Mouse (Mus musculus) frontal cortex, adult (tissue): Measurements from ENCODE around the gene Klhl29.

ENCODE experiments used
- ATAC-seq: cut with Nextera tagmentation; 2 replicates; pipeline ENCODE4 v1.9.2; 2017; ENCODE audit warnings: mild to moderate bottlenecking, moderate library complexity, mixed read lengths; ENCODE audit not compliant: low TSS enrichment

Klhl29 gene

DNA sequence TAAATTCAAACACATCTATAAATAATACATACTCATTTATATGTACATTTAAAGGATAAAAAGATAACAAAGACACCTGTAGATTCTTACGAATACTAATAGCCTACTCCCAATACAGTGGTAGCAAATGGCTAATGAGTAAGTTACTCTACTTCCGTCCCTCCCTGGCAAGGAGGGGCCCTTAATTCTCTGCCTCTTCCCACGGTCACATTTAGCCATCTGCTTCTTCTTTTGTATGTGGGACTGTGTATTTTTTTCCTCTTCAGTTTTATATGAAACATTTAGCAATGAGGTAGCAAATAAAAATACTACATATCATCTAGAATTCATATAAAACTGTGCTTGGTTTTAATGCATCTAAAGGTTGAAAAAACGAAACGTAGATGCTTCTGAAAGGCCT is 73.6 kb downstream of the Klhl29 start:
- peak; percentile 67; the same call in 1 of the 2 replicates for ATAC-seq

GRCm38 (mm10) chr12:5296422-5296821 is 79.1 kb downstream of the Klhl29 start:
- ATAC-seq, result no peak

DNA sequence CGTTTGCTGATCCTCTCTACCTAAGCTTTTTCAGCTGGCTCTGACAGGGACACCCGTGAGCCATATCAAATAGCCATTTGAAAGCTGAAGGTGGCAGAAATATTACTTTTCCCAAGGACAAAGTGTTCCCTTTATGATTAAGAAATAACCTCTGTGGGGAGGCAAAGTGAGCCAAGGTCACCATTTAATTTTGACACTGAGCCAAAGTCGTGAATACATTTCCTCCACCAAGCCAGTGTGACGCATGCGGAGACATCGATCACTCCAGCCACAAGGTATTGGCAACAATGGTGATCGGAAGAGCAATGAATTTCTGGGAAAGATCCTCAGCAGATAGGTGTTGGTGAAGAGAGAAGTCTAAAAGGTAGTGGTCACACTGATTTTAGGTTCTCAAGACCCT is 83.2 kb downstream of the Klhl29 start:
- no peak for ATAC-seq

GRCm38 (mm10) chr12:5285579-5285978 is 89.9 kb downstream of the Klhl29 start:
- ATAC-seq, result peak; percentile 87

DNA sequence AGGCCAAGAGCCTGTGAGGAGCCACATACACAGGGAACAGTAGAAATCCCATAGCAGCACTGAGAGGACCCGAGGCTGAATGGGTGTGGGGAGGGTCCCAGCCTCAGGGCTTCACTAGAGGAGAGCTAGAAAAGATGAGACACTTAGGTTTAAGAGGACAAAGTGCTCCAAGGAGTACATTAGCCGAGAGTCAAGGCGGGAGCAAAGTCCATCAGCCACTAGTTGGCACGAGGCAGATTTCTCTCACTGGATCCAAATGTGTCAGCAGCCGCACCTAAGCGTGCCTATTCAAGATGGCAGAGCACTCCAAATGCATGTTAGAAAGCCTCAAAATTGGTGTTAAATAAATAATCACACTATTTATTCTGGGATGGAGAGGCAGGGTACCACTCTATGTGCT is 90.5 kb downstream of the Klhl29 start:
- ATAC-seq, result no peak

DNA sequence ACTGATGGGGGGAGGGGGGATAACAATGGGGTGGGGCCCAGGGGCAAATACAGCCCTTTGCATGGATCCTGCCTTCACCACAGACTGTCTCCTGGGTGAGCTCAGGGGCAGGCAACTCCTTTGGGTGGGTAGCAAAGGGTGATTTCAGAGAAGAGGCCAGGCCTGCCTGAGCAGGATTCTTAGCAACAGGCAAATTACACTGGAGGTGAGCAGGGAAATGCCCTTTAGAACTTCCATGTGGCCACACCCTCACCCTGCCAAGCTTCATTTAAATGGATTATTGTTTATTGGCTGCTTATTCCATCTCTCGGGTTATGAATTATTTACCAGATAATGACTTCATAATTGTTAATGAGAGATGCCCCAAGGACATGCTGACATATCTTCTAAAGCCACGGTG is 91.8 kb downstream of the Klhl29 start:
- ATAC-seq, result no peak

GRCm38 (mm10) chr12:5282611-5283010 is 92.9 kb downstream of the Klhl29 start:
- ATAC-seq, result no peak

DNA sequence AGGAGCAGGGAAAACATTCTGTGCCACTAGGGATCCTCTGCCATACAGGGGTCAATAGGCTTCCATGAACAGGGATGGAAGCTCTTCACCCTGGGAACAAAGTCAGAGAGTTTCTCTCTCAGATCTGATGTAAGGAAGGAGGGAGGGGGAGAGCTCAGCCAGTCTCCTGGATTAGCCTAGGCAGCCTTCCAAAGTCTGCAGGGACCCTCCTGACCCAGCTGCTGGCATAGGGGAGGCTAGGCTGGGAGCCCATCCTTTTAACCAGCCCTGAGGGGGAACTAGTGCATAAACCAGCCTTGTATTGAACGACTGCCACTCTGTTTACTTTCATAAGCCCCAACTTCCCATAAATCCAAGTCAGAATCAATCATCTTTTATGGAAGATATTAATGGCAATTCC is 95.6 kb downstream of the Klhl29 start:
- no peak for ATAC-seq

GRCm38 (mm10) chr12:5277028-5277427 is 98.5 kb downstream of the Klhl29 start:
- no peak for ATAC-seq

- no peak for ATAC-seq
These were observed 100.0 kb downstream of the Klhl29 start for GRCm38 (mm10) chr12:5275507-5275936.

DNA sequence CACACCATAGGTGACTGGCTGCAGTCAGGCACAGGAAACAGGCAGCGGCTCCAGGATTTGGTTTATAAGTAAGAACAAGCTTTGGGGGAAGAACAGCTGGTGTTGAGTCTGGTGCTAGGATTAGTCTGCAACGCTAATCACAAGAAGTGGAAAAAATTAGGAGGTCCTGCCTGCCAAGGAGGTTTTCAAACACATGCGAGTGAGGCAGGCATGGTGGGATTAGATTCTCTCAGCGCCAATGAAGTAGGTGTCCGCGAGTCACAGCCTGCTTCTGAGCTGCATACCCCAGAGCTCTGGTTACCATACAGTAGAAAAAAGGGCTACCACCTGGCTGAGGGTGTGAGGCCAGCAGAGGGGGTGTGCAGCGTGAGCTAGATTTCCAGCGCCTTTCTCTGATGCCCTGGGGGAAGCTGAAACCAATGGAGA is 101.0 kb downstream of the Klhl29 start:
- ATAC-seq, result peak; percentile 17

GRCm38 (mm10) chr12:5273316-5274047 is 102.0 kb downstream of the Klhl29 start:
- ATAC-seq, result peak; percentile 56

DNA sequence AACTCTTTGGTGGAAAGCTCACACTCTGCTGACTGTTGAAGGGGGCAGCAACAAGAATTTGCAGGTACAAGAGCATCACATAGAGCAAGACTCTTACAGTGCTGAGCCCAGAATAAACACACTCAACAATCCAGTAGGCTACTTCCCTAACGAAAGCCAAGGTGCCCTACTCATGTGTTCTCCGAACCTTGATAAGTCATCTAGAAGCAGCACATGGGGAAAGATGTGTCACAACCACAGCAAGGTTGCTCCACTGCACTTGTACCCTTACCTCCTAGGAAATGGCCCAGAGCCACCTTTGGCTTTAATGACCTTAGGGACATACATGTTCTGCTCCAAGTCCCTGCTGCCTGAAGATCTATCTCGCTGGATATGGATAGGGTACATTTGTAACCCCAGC is 105.0 kb downstream of the Klhl29 start:
- no peak for ATAC-seq

- ATAC-seq, result no peak
These were observed 105.5 kb downstream of the Klhl29 start for GRCm38 (mm10) chr12:5269936-5270335.

DNA sequence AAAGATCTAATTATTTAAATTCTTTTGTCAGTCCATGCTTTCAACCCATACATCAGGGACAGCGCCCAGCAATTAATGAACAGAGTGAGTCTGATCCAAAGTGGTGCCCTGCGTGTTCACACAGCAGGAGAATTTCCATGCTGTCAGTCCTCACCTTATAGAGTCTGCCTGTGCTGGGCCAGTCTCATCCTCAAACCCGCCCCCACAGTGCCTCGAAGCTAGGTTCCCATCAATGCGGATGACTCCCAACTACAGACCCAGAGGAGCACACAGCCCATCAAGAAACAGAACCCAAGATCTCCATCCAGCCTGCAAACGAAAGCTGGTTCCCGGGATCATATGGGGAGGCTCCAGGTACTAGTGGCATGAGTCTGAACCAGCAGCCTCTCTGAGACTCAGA is 106.4 kb downstream of the Klhl29 start:
- peak; percentile 4; the same call in 1 of the 2 replicates for ATAC-seq

- ATAC-seq, result peak; percentile 70
These were observed 107.3 kb downstream of the Klhl29 start for GRCm38 (mm10) chr12:5268188-5268612.

DNA sequence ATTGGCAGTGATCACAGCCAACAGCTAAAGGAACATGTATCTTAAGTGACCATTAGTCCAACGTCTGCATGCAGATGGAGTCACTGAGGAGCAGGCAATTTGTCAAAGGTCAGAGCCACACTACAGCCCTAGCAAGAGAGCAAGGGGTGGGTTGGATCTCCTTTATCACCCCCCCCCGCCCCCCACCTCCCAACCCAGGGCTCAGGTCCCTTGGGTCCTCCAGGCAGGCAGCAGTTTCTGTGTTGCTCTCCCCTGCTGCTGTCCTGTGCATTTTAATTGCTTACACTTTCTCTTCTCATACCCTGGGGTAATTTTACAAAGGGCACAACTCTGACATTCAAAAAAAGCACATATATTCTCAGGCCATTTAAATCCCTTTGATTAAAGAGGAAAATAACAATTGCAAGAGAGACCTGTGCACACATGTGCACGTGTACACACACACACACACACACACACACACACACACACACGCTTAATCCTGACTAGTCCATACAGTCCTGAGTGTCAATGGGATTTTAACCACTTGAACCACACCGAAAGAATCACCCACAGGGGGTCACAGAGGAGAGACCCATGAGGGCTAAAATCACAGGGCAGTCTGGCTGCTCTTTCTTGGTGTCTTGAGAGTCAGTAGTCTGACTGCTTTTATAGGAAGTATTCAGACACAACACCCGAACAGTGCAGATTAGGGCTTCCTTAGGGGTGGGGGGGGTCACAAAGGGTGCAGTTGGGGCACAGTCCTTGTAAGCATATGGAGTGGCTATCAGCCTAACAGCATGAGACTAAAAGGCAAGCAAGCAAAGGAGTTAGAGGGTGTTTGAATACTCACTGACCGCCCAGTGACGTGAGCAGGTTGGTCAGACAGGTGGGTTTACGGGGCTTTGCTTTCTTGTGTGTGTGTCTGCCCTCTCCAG is 108.0 kb downstream of the Klhl29 start:
- ATAC-seq, result no peak

DNA sequence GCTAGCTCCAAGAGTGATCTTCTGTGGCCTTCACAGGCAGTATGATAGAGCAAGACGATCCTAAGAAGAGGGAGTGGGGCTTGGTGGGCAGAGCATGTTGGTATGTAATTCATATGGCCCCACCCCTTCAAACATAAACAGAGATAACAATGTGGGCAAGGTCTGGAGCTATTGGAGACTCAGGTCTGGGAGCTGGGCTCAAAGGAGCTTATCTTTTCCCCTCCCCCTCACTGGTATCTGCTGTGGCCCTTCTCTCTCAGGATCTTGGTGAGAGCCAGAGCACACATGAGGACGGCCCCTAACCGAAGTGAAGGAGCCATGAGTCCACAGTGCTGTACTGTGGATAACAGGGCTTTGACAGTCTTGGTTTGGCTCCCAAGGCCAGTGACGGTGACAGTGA is 108.7 kb downstream of the Klhl29 start:
- ATAC-seq, result no peak

- no peak for ATAC-seq
These were observed 114.0 kb downstream of the Klhl29 start for GRCm38 (mm10) chr12:5261476-5261875.

DNA sequence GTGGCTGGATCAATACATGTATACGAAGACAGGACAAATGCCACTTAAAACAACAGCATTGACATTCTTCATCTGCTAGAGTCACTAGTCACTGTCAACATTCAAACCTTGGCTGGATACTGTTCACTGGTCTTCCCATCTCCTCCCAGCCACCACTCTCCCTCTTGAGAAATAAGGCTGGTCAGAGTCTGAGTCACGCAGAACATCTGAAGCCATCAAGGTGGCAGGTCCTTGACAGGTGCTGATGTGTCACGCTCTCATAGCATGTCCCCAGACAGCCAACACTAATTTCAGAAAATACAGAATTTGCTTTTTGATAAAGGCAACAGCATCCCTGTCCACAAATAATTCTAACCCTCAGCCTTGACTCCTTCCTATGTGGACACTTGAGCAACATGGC is 116.7 kb downstream of the Klhl29 start:
- no peak for ATAC-seq

- peak; percentile 49 for ATAC-seq
These were observed 118.3 kb downstream of the Klhl29 start for GRCm38 (mm10) chr12:5257174-5257573.

DNA sequence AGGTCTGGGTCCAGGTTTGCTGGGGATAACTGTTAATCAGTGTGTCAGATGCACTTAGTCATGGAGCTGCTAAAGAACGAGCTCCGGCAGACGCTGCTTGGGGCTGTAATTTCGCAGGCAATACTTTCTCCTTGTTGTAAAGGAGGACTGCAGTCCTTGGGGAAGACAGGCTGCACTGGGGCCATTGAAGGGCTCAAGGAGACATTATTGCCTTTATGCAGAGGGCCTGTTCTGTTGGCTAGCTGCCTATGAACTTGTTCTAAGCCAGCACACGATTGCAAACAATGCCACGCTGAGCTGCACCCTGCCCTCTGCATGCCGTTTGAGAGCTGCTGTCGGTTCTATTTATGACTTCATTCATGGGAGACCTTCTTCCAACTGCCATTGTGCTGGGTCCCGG is 120.4 kb downstream of the Klhl29 start:
- no peak for ATAC-seq
